Mouse (Mus musculus): ENCODE measurements around the gene B4galnt3.
"Not testable (repeated sequence)": the region's sequence is repeated elsewhere in the genome, so short reads cannot be mapped to it uniquely, and the experiment has no call there.

B4galnt3 gene

GRCm38 (mm10) chr6:120294056-120294784 is at the start of gene B4galnt3, which contains the start of gene D330020A13Rik:
Gene B4galnt3, minus strand, starts transcription at chr6:120294559.
Gene D330020A13Rik, plus strand, starts transcription at chr6:120294364.
- DNase-seq (ENCODE audit: extremely low spot score, low spot score), result peak; percentile 65

DNA sequence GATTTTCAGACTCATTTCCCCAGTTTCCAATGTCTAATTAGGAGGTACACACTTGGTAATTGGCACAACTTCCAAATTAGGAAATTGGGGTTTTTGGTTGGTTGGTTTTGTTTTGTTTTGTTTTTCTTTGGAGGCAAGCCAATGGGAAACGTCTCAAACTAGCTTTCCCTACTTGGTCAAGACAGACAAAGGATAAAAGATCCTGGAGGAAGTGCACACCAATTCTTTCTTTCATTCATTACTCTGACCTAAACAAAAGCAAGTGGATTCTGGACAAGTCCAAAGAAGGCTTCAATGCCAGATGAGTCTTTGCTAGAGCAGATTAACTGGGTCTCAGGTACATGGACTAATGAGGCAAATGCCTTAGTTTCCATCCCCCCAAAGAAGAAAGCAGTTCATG is 49.6 kb upstream of the B4galnt3 start:
- DNase-seq (ENCODE audit: extremely low spot score, low spot score), result no peak

DNA sequence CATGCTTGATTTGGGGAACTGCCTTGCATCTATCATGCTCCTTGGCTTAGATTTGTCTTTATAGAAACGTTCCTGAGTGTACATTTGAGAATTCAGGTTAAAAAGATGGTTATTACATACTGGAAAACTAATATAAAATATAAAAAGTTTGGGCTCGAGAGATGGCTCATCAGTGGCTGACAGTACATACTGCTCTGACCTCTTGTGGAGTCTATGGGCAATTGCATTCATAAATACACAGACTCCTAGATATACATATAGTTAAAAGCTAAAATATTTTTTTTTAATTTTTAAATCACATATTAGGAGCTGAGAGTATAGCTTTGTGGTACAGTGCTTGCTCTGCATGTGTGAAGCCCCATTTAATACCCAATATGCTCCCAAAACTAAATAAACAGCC is 38.0 kb upstream of the B4galnt3 start:
- DNase-seq (ENCODE audit: extremely low spot score, low spot score), result no peak

DNA sequence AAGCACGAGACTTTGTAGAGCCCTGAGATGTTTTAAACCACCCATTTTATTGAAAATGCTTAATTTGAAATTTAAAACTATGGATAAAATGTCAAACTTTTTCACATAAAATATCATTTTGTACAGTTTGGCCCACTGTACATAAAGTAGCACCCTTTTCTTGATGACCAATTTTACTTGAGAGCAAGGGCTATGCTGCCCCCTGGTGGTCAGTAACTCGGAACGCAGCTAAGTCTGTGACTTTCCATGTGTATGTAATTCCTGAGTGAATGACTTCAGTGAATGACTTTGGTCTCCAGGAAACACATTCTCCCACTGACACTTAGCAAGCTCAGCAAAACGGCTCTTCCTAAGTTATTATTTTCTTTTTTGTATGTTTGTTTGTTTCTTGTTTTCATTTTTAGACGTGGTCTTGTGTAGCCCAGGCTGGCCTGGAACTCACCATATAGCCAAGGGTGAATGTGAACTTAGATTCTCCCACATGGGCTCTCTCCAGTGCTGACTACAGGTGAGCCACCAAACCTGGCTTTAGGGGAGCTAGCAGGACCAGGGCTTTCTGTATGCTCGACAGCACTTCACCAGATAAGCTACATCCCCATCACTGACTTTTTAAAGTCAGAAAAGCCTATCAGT is 30.1 kb upstream of the B4galnt3 start:
- DNase-seq (ENCODE audit: extremely low spot score, low spot score), result peak; percentile 59

- no peak for DNase-seq (ENCODE audit: extremely low spot score, low spot score)
Observed at GRCm38 (mm10) chr6:120320369-120320768, 26.0 kb upstream of the B4galnt3 start.

- no peak for DNase-seq (ENCODE audit: extremely low spot score, low spot score)
Observed at GRCm38 (mm10) chr6:120319129-120319528, 24.8 kb upstream of the B4galnt3 start.

- no peak for DNase-seq (ENCODE audit: extremely low spot score, low spot score)
Observed at GRCm38 (mm10) chr6:120318303-120318940, 24.1 kb upstream of the B4galnt3 start.

DNA sequence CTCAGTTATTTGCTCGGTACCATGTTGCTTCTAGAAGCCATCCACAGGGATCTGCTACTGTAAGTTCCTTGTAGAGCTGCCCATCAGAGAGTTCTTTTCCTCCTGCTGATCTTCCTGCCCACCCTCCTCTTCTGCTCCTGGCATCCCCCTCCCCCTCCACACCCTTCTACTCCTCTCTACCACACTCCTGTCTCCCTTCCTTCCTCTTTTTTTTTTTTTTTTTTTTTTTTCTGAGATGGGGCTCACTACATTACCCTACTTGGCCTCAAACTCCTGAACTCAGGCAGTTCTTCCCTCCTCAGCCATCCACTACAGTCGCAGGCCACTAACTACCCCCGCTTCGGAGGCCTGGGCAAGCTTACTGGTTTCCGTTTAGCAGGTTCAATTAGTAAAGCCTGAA is 18.1 kb upstream of the B4galnt3 start:
- DNase-seq (ENCODE audit: extremely low spot score, low spot score), result no peak

DNA sequence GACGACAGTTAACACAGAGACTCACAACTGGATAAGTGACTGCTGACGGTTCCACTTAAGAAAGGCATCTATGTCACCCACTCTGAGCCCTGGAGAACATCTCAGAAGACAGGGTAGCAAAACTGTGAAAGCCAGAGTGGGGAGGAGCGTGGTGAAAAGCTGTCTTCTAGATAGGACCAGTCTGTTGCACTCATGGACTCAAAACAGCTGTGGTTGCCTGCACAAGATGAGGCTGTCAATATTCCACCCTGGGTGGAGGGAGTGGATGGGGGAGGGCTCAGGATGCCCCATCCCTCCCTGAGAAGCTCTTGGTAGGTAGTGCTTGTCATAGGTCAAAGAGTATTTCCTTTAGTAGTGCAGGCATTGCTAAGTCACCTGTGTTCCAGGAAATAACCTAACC is 15.4 kb upstream of the B4galnt3 start:
- no peak for DNase-seq (ENCODE audit: extremely low spot score, low spot score)

DNA sequence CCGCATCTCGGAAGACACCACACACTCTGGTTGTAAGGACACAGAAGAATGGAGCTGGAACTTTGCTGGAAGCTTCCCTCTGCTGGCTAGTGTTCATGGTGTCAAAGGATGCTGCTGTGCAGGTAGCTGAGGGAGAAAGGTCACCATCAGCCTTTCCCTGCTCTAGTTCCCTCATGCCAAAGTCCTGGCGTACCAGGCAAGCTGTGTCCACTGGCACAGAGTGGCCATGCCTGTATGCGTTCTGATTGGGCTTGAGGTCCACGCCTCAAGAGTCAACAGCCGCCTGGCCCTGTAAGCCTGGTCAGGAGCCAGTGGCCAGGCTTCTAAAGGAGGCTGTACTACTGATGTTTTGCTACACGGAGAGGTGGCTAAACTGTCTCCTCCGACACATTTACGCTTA is 15.0 kb upstream of the B4galnt3 start:
- no peak for DNase-seq (ENCODE audit: extremely low spot score, low spot score)

GRCm38 (mm10) chr6:120306859-120307594 is 12.7 kb upstream of the B4galnt3 start:
- DNase-seq (ENCODE audit: extremely low spot score, low spot score), result no peak

GRCm38 (mm10) chr6:120302755-120303316 is 8.5 kb upstream of the B4galnt3 start:
- no peak for DNase-seq (ENCODE audit: extremely low spot score, low spot score)

GRCm38 (mm10) chr6:120301137-120301536 is 6.8 kb upstream of the B4galnt3 start:
- DNase-seq (ENCODE audit: extremely low spot score, low spot score), result no peak

GRCm38 (mm10) chr6:120296589-120296988 is 2.2 kb upstream of the B4galnt3 start:
- not testable (repeated sequence) for DNase-seq (ENCODE audit: extremely low spot score, low spot score)

- DNase-seq (ENCODE audit: extremely low spot score, low spot score), result no peak
Observed at GRCm38 (mm10) chr6:120294785-120295133, 400 bp upstream of the B4galnt3 start.

GRCm38 (mm10) chr6:120291396-120292009 is 2.9 kb downstream of the B4galnt3 start:
- no peak for DNase-seq (ENCODE audit: extremely low spot score, low spot score)

- no peak for DNase-seq (ENCODE audit: extremely low spot score, low spot score)
Observed at GRCm38 (mm10) chr6:120289430-120289829, 4.9 kb downstream of the B4galnt3 start.

DNA sequence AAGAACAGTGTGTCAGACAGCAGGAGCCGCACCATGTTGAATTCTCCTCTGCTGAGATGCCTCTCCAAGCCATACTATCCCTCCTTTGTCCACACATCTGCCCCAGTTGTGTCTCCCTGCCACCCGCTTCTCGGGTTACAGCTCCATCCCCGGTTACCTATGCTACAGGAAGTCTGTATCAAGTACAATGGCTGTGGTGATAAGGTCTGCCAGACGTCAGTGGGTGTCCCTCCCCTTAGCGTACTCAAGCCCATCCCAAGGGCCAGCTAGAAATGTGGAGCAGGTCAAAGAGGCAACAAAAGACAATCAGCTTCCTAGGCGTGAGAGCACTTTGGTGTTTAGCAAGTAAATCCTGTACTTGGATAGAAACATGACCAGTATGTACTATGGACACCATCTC is 5.8 kb downstream of the B4galnt3 start:
- no peak for DNase-seq (ENCODE audit: extremely low spot score, low spot score)

DNA sequence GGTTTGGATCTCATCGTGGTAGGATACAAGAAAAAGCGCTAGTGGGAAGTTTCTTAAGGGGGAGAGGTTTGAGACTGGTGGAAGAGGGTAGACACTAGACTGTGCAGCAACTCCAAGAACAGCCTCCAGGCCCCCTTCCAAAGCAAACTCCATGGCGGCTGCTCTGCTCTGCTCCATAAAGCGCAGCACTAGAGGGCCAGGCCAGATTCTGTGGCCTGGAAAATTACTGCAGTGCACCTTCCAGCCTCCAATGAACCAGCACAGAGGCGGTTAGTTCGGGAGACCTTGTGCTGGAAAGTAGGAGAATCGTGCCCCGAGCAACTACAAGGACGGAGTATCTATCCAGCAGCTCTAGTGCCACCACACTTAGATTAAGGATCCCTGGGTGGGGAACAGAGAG is 7.1 kb downstream of the B4galnt3 start:
- DNase-seq (ENCODE audit: extremely low spot score, low spot score), result no peak

DNA sequence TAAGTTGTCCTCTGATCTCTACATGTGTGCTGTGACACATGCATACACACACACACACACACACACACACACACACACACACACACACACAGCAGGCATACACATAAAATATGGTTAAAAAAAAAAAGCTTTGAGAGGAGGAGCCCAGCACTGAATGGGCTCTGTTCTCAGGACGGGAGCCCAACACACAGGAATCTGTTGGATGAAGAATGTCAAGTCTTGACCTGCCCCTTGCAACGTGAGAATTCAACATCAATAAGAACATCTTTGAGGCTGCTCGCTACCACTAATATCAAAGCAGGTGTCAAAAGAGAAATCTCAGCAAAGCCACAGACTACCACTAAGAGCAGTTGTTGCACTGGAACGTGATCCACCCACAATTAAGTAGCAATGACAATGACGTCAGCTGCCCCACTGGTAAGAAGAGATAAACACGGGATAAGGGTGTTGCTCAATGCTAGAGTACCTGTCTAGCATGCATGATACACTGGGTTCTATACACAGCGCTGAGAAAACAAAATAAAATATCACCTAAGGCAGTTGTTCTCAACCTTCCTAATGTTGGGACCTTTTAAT is 17.4 kb downstream of the B4galnt3 start:
- no peak for DNase-seq (ENCODE audit: extremely low spot score, low spot score)

DNA sequence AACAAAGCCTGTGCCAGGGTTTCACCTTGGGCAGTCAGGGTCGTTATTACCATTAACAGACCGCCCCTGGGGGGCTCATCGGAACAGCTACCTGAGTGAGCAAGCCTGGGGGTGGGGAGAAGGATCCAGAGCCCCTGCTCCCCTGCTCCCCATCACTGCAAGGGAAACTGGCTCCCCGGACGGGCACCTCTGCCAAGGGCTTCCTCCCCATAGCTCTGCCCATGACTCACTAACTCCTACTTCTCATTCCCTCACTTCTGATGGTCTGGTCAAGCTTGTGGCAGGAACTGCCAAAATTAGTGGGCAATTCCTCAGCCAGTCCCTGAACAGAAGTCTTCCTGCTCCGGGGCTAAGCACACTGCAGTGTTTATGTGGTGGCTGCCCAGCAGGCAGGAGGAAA is 19.1 kb downstream of the B4galnt3 start:
- DNase-seq (ENCODE audit: extremely low spot score, low spot score), result no peak
